Mouse (Mus musculus) regulatory T cell (primary cell): ENCODE measurements at regions not wholly inside any gene's neighbourhood (a gene's known extent, or its start where the extent isn't known, plus 50 kb on each side); places are given as distances from the start of the nearest gene placed in this dataset.

Experiments
- in situ Hi-C: fragments of 300-600 bp; cut with MboI, MseI; formaldehyde crosslinking; loops from one replicate; pipeline ENCODE4 v1.15.1; 2025; ENCODE audit warnings: high pct_unique_total_duplicates

GRCm38 (mm10) chr17:78023507-78024355 lies 176.3 kb upstream of the Crim1 start:
- in situ Hi-C loops = loop anchor here (10.0 kb wide), 1 partner anchor 541 kb away; no protein-coding TSS in a partner anchor

- in situ Hi-C loops = loop anchor here (10.0 kb wide), 1 partner anchor 540 kb away; no protein-coding TSS in a partner anchor
Measured at GRCm38 (mm10) chr17:78024356-78024723, 175.7 kb upstream of the Crim1 start.

GRCm38 (mm10) chr17:78025294-78025693 lies 174.8 kb upstream of the Crim1 start:
- in situ Hi-C loops = loop anchor here (10.0 kb wide), 1 partner anchor 540 kb away; no protein-coding TSS in a partner anchor

- in situ Hi-C loops = no loop called here
Measured at GRCm38 (mm10) chr17:78035648-78036047, 164.4 kb upstream of the Crim1 start.

GRCm38 (mm10) chr17:78040338-78040737 lies 159.7 kb upstream of the Crim1 start:
- in situ Hi-C loops = no loop called here

GRCm38 (mm10) chr17:78041204-78041603 lies 158.8 kb upstream of the Crim1 start:
- in situ Hi-C loops = no loop called here

GRCm38 (mm10) chr17:78049766-78050165 lies 150.3 kb upstream of the Crim1 start:
- in situ Hi-C loops = no loop called here

GRCm38 (mm10) chr17:78050203-78050602 lies 149.8 kb upstream of the Crim1 start:
- in situ Hi-C loops = no loop called here

- in situ Hi-C loops = no loop called here
Measured at GRCm38 (mm10) chr17:78075892-78076291, 124.2 kb upstream of the Crim1 start.

- in situ Hi-C loops = no loop called here
Measured at GRCm38 (mm10) chr17:78078381-78078780, 121.7 kb upstream of the Crim1 start.

GRCm38 (mm10) chr17:78084419-78084818 lies 115.6 kb upstream of the Crim1 start:
- in situ Hi-C loops = no loop called here

- in situ Hi-C loops = no loop called here
Measured at GRCm38 (mm10) chr17:78086963-78087362, 113.1 kb upstream of the Crim1 start.

- in situ Hi-C loops = loop anchor here (10.0 kb wide), 1 partner anchor 1437 kb away; no protein-coding TSS in a partner anchor
Measured at GRCm38 (mm10) chr17:78097699-78098098, 102.3 kb upstream of the Crim1 start.

GRCm38 (mm10) chr17:78108793-78109192 lies 91.3 kb upstream of the Crim1 start:
- in situ Hi-C loops = loop anchor here (5.0 kb wide), 1 partner anchor 89 kb away; no protein-coding TSS in a partner anchor

- in situ Hi-C loops = loop anchor here (5.0 kb wide), 1 partner anchor 88 kb away; no protein-coding TSS in a partner anchor
Measured at GRCm38 (mm10) chr17:78109364-78110222, 90.5 kb upstream of the Crim1 start.

GRCm38 (mm10) chr17:78132116-78132515 lies 67.9 kb upstream of the Crim1 start:
- in situ Hi-C loops = no loop called here

GRCm38 (mm10) chr17:78137986-78138385 lies 62.1 kb upstream of the Crim1 start:
- in situ Hi-C loops = no loop called here

- in situ Hi-C loops = no loop called here
Measured at GRCm38 (mm10) chr17:78140660-78141059, 59.4 kb upstream of the Crim1 start.

- in situ Hi-C loops = no loop called here
Measured at GRCm38 (mm10) chr17:78141136-78141535, 58.9 kb upstream of the Crim1 start.

- in situ Hi-C loops = no loop called here
Measured at GRCm38 (mm10) chr17:78142431-78142830, 57.6 kb upstream of the Crim1 start.

- in situ Hi-C loops = no loop called here
Measured at GRCm38 (mm10) chr17:78145335-78145734, 54.7 kb upstream of the Crim1 start.
